Mouse (Mus musculus): ENCODE measurements around the gene F3.

- TF ChIP-seq CTCF (IDR thresholded peaks at IDR 0.05) (no peak), EP300 (IDR thresholded peaks at IDR 0.05) (no peak)
These were observed 6.9 kb upstream of the F3 start for GRCm38 (mm10) chr3:121716480-121716879.

Measured in lung, postnatal 0 days (tissue).